Mouse (Mus musculus) cerebellum, postnatal 10 days (tissue): Measurements from ENCODE around the gene Pdcd2l.

Source experiments
- DNase-seq, 2 experiments: peaks; one replicate each; pipeline ENCODE4 v3.0.0; 2021; ENCODE audit warnings: mixed read lengths in 2 of 2

Pdcd2l gene

GRCm38 (mm10) chr7:34196132-34197128 is at the start of gene Pdcd2l:
TSS of gene Pdcd2l (minus strand) at chr7:34196661.
- DNase-seq, result peak; percentile 97 to 98

- peak; percentile 97 to 98 for DNase-seq
Observed at GRCm38 (mm10) chr7:34242176-34242575, 45.7 kb upstream of the Pdcd2l start.

- peak; percentile 35 to 42 for DNase-seq
Observed at GRCm38 (mm10) chr7:34238086-34238485, 41.6 kb upstream of the Pdcd2l start.

- peak in 1 of 2 experiments; percentile 8 for DNase-seq
Observed at GRCm38 (mm10) chr7:34235602-34236001, 39.1 kb upstream of the Pdcd2l start.

GRCm38 (mm10) chr7:34234610-34235561 is 38.4 kb upstream of the Pdcd2l start:
- DNase-seq, result peak in 1 of 2 experiments; percentile 10

- DNase-seq, result peak; percentile 100
Observed at GRCm38 (mm10) chr7:34233909-34234609, 37.6 kb upstream of the Pdcd2l start.

- DNase-seq, result peak in 1 of 2 experiments; percentile 2
Observed at GRCm38 (mm10) chr7:34232785-34233725, 36.6 kb upstream of the Pdcd2l start.

GRCm38 (mm10) chr7:34230116-34230515 is 33.7 kb upstream of the Pdcd2l start, which contains the start of gene Gpi1:
TSS of gene Gpi1 (minus strand) at chr7:34230336.
- peak; percentile 83 to 90 for DNase-seq

GRCm38 (mm10) chr7:34229691-34230111 is 33.2 kb upstream of the Pdcd2l start:
- DNase-seq, result peak; percentile 67 to 69

GRCm38 (mm10) chr7:34229153-34229552 is 32.7 kb upstream of the Pdcd2l start:
- DNase-seq, result no peak

- DNase-seq, result peak; percentile 63 to 64
Observed at GRCm38 (mm10) chr7:34228641-34229040, 32.2 kb upstream of the Pdcd2l start.

GRCm38 (mm10) chr7:34226846-34227245 is 30.4 kb upstream of the Pdcd2l start:
- no peak for DNase-seq

GRCm38 (mm10) chr7:34226086-34226485 is 29.6 kb upstream of the Pdcd2l start:
- DNase-seq, result peak; percentile 37 to 44

- no peak for DNase-seq
Observed at GRCm38 (mm10) chr7:34224308-34224707, 27.8 kb upstream of the Pdcd2l start.

GRCm38 (mm10) chr7:34222340-34222739 is 25.9 kb upstream of the Pdcd2l start:
- no peak for DNase-seq

GRCm38 (mm10) chr7:34221594-34222250 is 25.3 kb upstream of the Pdcd2l start:
- peak; percentile 53 to 63 for DNase-seq

- no peak for DNase-seq
Observed at GRCm38 (mm10) chr7:34218496-34218895, 22.0 kb upstream of the Pdcd2l start.

GRCm38 (mm10) chr7:34216474-34216873 is 20.0 kb upstream of the Pdcd2l start:
- DNase-seq, result no peak

GRCm38 (mm10) chr7:34215481-34215880 is 19.0 kb upstream of the Pdcd2l start:
- DNase-seq, result no peak

- DNase-seq, result no peak
Observed at GRCm38 (mm10) chr7:34214644-34215043, 18.2 kb upstream of the Pdcd2l start.
